Mouse (Mus musculus) CD4-positive, CD25-positive, alpha-beta regulatory T cell, adult 2 months (primary cell): ENCODE data around the gene Gmpr.

ENCODE experiments used
- DNase-seq: peaks from one replicate; pipeline ENCODE4 v3.0.0-alpha.2; 2012; ENCODE audit warnings: low read depth, low spot score

Gene Gmpr

DNA sequence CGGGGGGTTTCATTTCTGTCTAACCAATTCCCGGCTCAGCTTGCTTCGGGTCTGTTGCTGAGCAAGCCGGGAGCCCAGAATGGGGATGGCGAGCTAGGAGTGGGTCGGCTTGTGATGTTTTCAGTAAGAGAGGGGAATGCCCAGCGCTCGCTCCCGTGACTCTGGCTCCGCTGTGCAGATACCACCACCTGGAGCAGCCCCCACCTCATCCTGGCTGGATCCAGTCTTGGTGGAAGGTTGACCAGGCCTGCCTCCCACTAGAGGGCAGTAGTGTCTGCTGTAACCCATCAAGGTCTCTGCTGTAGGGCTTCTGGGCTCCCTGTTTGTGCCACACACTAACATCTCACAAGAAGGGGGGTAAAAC, 31.9 kb downstream of the Gmpr start:
- DNase-seq, result peak; percentile 59

DNA sequence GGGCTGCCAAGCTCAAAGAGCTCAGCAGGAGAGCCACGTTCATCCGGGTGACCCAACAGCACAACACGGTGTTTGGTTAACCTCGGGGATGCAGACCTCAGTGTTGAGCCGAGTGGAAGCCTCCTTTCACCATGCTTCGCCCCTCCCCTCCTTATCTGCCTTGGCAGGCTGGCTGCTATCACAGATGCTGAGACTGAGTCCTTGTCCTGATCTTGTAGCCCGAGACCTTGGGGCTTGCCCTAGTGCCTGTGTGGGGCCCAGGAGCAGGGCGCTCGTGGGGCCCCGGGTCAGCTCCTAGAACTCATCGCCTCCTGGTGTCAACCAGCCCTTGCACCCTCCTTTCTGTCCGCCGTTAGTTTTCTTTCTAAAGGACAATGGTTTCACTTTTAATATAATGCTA, 38.7 kb downstream of the Gmpr start:
- DNase-seq, result no peak

DNA sequence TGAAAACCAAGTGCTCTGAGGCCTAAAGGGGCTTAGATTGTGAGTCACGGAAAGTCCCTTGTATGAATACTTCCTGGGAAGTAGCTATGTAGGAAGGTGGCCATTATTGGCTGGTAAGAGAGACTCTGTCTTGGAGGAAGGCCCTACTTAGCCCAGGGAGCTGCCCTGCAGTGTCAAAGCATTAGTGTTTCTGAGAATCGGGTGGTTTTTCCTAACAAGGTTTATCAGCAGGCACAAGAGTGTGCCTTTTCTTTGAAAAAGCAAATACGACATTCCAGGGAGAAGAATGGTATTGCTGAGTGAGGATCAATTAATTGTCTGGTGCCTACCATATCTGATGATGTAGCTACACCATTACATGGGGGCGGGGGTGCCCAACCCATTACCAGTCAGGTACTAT, 39.7 kb downstream of the Gmpr start:
- DNase-seq, result no peak

DNA sequence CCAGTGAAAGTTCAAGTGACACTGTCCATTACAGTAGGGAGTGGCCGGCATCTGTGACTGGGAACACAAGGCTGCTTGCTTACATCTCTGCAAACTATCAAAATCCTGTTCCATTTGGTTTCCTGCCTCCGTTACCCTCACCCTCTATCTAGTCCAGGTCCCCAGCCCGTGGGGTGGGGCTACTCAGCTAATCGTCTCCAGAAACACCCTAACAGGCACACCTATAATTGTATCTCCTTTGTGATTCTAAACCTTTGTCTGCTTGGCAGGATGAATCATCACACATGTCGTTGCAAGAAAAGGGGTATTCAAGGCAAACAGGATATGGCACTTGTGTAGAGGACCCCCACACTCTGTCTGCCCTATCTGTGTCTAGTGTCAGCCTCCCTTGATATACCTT, 40.3 kb downstream of the Gmpr start:
- no peak for DNase-seq

DNA sequence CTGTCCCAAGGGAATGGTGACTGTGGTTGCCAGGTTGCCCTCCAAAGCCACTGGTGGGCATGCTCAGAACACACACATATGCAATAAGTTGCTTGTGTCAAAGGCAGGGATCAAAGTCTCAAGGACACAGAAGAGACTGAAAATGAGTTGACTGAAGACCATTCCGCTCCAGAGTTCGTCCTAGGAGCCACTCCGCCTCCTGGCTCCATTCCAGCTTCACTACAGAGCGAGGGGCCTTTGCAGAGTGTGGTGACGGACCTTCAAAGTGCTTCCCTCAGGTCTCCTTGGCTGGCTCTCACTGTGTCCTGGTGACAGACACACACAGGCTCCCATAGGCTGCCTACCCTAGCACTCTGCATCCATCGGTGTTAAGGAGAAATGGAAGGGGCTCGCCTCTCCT, 46.4 kb downstream of the Gmpr start:
- no peak for DNase-seq

DNA sequence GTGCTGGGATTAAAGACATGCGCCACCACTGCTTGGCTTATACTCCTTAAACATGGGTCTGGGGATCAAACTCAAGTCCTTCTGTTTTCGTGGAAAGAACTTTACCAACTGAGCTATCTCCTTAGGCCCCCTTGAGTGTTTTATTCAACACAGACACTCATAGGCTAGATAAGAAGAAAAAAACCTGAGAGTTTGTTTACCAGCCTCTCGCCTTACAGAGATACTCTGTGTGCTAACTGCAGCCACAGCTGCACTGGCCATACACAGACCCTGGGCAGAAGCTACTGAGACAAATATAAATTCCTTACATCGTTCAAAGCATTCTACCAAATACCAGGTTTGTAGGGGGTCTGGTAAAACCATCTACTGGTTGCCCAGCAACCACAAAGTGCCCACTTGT, 51.1 kb downstream of the Gmpr start:
- no peak for DNase-seq

DNA sequence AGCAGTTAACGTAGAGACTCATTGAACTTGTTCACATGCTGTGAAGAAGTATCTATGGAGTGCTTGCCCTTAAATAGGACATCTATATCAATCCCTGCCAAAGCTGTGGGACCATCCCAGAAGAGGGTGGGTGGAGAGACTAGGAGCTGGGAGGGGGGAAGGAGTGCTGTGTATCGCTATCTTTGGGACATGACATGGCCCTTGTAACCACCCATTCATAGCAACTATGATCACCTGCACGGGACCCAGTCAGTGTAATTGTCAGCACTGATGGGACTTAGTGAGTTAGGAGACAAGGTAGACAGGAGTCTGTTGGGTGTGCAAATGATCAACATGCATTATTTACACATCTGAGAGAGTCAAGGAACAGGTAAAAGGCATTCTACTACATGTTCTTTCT, 52.0 kb downstream of the Gmpr start:
- no peak for DNase-seq

DNA sequence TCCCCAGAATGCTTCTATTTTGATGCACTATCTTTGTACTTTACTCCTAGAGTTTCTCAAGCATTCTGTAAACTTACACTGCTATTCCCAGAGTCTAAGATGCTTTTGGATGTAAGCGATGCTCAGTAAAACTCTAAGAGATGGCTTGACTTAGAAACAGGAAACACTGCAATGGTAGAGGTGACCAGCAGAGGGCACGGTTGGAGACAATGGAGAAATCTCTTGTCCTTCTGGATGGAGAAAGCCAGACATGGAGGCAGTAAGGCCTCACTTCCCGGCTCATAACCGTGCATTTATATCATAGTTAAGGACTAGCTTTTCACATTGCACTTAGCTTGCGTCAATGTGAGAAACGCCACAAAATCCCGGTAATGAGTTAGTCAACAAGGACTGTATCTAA, 53.3 kb downstream of the Gmpr start:
- peak; percentile 42 for DNase-seq

DNA sequence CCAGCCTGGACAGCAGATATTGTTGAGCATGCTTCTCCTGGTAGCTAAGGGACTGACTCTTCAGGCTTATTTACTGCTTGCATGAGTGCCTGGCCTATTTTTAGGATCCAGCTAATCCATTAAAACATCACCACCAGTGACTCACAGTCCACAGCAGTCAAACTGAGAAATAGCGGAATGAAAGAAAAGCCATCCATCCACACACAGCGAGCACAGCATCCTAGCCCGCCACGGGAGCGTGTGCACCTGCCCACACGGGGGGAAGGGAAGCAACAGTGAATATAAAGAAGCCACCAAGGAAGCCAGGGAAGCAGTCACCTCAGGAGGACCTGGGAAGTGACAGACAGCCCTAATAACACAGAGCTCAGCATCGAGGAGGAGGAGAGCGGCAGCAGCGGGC, 54.8 kb downstream of the Gmpr start:
- no peak for DNase-seq

DNA sequence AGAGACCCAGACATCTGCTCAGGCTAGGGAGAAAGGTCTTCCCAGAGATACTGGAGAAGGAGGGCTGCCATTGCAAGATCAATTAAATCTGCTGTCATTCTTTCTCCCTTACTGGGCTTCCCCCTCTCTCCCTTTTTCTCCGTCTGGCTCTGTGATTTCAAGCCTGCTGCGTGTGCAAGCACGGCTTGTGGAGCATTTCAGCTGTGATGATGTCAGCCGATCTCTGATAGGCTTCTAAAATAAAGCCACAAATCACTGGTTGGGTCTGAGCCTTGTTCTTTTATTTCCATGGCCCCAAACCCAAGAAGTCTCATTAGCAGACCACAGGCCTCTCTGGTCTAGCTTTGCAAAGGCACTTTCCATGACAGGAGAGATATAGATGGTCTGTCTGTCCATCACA, 57.7 kb downstream of the Gmpr start:
- DNase-seq, result no peak

DNA sequence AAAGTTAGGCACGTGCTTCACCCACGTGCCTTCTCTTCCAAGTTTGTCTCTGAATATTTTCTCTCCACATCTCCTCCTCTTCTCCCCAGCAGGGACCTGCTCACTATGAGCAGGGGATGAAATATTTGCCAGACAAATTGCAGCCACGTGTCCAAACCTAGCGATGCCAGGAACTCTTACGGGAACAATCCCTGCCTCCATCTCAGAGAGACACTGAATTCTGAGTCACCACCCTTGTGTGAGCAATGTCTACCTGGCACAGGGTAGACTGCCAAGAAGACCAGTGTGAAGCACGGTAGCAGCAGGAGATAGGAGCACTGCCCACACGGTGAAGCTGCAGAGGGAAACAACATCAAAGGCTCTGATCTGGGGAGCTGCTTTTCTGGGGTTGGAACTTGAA, 62.7 kb downstream of the Gmpr start:
- DNase-seq, result no peak

DNA sequence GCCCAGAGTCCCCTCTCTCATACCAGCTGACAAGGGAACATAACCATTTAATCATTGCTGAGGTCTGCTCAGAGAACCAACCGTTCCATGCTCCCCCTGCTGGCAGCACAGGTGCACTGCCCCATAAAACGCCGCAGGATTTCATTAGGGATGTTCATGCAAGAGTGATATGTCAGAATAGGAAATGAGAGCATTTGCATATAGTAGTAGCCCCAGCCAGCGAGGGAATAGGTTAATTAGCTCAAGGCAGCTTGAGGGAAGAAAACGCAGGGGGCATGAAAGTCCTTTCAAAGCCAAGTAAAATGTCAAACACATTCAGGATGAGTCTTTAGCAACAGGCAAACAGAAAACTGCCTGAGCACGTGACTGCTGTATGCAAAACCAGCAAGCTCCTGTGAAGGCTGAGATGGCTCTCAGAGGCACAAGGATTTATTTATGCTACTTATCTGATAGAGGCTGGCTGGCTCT, 64.6 kb downstream of the Gmpr start:
- peak; percentile 77 for DNase-seq

DNA sequence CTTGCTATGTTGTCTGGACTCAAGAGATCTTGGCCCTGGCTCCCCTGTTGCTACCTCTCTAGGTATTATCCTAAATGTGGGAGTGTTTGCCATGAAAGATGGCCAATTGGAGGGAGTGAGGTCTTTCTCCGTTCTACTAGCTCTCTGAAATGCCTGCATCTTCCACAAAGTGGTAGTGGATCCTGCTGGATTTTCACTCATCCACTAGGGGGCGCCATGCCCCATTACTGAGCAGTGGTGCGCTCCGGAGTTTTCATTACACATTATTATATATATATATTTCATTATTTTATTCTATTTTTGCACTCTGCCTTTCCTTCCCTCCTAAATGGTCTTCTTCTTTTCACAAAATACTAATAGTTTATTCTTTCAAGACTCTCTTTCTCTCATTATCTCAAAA, 65.5 kb downstream of the Gmpr start:
- DNase-seq, result peak; percentile 67

DNA sequence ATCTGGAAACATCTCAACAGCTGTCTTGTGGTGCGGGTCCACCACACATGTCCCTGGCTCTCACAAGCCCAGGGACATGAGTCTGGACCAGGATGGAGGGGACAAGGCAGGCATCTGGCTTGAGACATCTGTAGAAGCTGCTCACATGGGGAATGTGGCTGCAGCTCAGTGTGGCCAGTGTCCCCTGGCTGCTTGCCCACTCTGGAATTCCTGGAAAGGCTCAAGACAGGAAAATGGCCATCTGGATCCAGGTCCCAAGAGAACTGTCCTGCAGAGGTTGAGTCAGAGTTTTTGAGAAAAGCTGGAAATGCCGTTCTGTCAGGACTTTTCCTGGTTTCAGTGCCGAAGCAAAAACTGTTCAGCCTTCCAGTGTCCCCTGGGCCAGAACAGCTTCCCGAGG, 68.9 kb downstream of the Gmpr start:
- no peak for DNase-seq

DNA sequence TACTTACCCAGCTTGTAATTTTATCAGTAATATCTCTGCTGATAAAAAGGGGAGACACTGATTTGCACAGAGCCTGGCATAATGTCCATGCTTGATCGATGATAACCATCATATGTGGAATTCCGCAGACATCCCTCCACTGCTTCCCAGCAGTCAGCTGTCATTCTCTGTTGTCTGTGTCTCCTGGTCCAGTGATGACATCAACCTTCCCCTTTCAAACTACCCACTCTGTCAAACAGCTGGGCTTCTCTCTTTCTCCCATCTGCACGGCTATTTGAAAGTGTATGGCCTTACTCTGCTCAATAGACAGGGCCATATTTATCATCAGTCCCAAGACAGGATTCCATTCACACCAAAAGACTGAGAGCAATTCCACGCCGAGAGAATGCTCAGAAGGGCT, 70.1 kb downstream of the Gmpr start:
- no peak for DNase-seq

DNA sequence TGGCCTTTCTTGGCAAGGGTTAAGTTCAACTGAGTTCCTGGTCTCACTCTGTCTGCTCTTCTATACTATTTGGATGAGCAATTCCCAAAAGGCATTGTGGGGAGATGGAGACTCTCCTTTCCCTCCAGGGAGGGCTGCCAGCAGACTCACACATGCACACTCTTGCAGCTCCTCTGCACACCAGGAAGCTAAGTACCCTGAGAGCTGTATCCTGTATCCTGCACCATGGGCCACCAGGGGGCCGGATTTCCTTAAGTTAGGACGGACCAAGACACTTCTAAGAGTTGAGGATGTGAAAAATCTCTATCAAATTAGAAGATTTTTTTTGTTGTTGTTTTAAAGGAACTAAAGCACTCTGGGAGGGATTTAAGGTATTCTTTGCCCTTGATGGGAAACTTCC, 70.5 kb downstream of the Gmpr start:
- DNase-seq, result no peak

DNA sequence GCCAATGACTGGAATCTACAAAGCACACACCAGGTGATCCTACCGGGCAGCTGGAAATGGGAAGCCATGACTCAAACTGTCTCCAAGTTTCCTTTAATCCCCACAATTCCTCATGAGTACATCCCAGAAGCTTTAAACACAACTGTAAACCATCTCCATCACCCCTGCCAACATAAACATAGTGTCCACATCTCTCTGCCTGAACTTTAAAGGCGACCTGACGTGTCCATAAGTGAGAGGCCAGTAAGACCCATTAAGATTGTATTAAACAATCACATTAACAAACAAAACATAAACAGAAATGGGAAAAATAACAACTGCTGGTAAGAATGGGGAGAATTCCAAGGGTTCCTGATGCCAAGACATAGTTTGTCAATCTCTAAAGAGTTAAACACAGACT, 72.5 kb downstream of the Gmpr start:
- DNase-seq, result no peak

DNA sequence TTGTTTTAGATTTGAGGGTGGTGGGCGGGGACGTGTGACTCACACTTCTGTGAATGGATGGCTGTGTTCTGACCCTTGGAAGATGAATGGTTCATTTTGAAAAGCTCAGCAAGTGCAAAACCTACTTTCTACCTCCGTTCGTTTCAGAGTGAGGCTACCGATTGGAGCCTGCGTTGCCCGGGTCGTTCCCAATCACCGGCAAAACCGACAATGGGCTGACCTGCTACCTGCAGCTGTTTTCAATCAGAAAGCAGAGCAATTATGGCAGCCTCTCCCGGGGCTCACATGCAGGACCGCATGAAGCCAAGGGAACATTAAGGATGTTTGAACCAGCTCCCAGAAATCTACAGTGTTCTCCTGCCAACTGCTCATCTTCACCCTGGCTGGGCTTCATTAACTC, 75.0 kb downstream of the Gmpr start:
- no peak for DNase-seq

DNA sequence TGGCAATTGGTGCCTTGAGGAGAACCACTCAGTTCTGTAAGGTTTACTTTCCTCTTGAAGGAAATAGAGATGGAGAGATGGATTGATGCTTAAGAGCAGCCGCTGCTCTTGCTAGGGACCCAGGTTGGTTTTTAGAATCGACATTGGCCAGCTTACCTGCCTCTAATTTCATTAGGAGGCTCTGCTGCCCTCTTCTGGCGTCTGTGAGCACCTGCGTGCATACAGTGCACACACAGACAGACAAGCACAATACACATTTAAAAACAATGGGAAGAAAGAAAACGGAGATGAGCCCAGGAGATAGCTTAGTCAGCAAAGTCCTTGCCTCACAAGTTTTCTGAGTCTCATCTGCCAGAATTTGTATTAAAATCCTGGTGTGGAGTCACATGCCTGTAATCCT, 75.8 kb downstream of the Gmpr start:
- no peak for DNase-seq

DNA sequence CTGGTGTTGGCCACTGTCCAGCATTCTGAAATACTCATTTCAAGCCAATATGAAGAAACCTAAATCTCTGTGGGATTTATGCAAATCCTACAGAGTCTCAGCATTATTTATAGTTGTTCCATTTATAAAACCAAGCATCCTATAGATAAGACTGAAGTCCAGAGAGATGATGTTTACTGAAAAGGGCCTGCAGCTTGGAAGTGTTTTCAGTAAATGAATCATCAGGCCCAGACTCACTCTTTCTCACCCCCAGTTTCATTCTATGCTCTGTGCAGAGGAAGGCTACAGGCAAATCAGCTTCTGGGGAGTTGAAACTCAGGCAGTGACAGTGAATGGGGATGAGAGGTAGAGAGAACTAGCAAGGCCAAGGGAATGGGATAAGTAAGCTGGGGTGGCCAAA, 83.7 kb downstream of the Gmpr start:
- no peak for DNase-seq

DNA sequence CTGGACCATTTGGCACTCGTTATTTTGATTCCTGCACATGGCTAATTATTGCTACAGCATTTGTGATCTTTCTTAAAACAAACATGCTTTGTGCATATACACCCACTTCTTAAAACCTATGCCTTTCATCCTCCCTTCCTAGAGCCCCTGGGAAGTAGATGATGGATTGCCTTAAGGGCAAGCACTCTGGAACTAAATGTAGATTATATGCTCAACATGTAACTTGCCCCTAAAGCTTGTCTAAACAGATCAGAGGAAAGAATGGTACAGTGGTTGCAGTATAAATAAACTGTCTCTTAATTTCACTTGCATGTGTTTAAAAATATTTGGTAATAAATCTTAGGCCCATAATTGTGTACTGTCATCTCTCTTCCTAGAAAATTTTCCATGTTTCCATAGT, 86.7 kb downstream of the Gmpr start:
- DNase-seq, result no peak

DNA sequence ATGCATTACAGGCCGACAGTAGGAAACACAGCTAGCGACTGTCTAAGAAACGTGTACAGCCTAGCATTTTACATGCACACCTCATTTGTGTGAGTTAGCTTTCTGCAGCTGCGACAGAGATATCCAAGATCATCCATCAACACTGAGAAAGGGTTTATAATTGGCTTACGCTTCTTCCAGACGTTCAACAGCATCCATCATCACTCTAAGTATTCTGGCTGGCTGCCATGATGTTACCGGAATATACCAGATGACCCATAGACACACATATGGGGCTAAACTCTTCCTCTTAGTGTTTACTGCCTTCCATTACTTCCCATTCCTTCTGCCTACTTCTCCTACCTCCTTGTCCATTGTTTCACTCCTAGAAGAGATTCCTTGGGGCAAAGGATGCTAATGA, 88.2 kb downstream of the Gmpr start:
- no peak for DNase-seq

DNA sequence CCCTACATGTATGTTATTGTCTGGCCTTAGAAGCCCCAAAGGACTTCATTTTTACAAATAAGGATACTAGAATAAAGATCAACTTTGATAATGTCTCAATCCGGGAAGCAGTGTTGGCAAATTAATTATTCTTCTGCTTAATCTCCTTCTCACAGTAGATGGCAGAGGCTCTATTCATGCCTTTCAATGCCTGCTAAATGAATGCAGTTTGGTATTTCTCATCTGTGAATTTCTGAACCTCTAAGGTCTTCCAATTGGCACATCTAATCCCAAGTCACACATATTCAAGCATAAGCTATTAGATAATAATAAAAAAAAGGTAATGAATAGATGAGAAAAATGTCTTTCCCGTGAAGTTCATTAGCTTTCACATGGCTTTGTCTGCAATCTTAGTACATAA, 92.6 kb downstream of the Gmpr start:
- DNase-seq, result no peak

DNA sequence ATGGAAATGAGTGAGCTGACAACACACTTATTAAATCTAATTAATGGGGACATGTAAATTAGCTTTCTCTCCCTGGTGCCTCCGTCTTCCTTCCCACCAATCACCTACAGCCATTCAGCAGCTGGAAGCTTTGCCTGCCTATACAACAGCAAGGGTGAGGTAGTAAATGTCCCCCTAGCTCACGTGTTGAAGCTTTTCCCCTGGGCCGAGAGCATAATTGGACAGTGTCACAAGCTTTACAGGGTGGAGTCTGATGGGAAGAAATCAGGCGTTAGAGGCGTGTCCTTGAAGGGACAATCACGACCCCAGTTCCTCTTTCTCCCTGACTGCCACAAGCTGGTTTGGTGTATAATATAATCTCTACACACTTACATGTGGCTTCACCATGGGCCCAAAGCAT, 93.2 kb downstream of the Gmpr start:
- no peak for DNase-seq
